Mouse (Mus musculus) stomach, postnatal 0 days (tissue): Measurements from ENCODE around the gene Slc2a10. TPM values are rescaled to one million over a fixed set of nuclear protein-coding genes. Genes with fewer than 3 reads are reported as not detected.

Source experiments
- ATAC-seq: fragments of 200-750 bp; cut with Nextera tagmentation; 2 replicates; pipeline ENCODE4 v1.8.0; 2017; ENCODE audit not compliant: low FRiP score, low TSS enrichment
- DNase-seq: peaks from one replicate; pipeline ENCODE4 v3.0.0-alpha.2; 2016; ENCODE audit warnings: low spot score
- H3K27ac ChIP-seq: fragments of 300-500 bp; sonication (generic); replicated peaks from 2 replicates; pipeline ENCODE4 v1.5.1; 2014; ENCODE audit warnings: mild to moderate bottlenecking, control low read depth
- H3K27me3 ChIP-seq: fragments of 300-500 bp; sonication (generic); 2 replicates; pipeline ENCODE4 v1.6.1; 2014; ENCODE audit warnings: low read length; ENCODE audit not compliant: control insufficient read depth, insufficient read depth
- H3K36me3 ChIP-seq: fragments of 300-500 bp; sonication (generic); 2 replicates; pipeline ENCODE4 v1.6.1; 2014; ENCODE audit warnings: low read length, mixed read lengths; ENCODE audit not compliant: control insufficient read depth, insufficient read depth
- H3K4me1 ChIP-seq: fragments of 300-500 bp; sonication (generic); replicated peaks from 2 replicates; pipeline ENCODE4 v1.6.1; 2014; ENCODE audit warnings: antibody characterized with exemption; ENCODE audit not compliant: control insufficient read depth, insufficient read depth
- H3K4me2 ChIP-seq: fragments of 300-500 bp; sonication (generic); replicated peaks from 2 replicates; pipeline ENCODE4 v1.6.1; 2014; ENCODE audit warnings: low read depth, mild to moderate bottlenecking, control low read depth, moderate library complexity
- H3K4me3 ChIP-seq: fragments of 300-500 bp; sonication (generic); 2 replicates; pipeline ENCODE4 v1.5.1; 2014; ENCODE audit warnings: low read depth, low read length, control low read depth
- H3K9ac ChIP-seq: fragments of 300-500 bp; sonication (generic); 2 replicates; pipeline ENCODE4 v1.6.1; 2014; ENCODE audit warnings: mild to moderate bottlenecking, low read length, control low read depth, mixed read lengths
- H3K9me3 ChIP-seq: fragments of 300-500 bp; sonication (generic); 2 replicates; pipeline ENCODE4 v1.6.1; 2016; ENCODE audit warnings: low read length; ENCODE audit not compliant: control insufficient read depth
- CTCF ChIP-seq: IDR thresholded peaks from 2 replicates; pipeline ENCODE4 v1.5.1; 2016; ENCODE audit warnings: antibody characterized with exemption, low read depth, mild to moderate bottlenecking, moderate library complexity
- EP300 ChIP-seq: optimal IDR thresholded peaks from 2 replicates; pipeline ENCODE3; 2016; ENCODE audit warnings: antibody characterized with exemption
- WGBS: fragments of 180-500 bp; shearing (Covaris S2); extraction: QIAGEN DNeasy Blood & Tissue Kit; methylation state at CpG from one replicate; pipeline ENCODE4 v1.1.7; 2014; 5-methylcytosine and 5-hydroxymethylcytosine counted together
- polyA plus RNA-seq: library from polyadenylated mRNA; unstranded; fragments of >200 nt; fragmentation: Nextera tagmentation; extraction: Ambion mirVana; gene quantifications from 2 replicates; pipeline ENCODE4 v1.2.1, GENCODE M21; 2015

Slc2a10 gene
- polyA plus RNA-seq, 1 experiment from 2014 or later, result 10.1 TPM

DNA sequence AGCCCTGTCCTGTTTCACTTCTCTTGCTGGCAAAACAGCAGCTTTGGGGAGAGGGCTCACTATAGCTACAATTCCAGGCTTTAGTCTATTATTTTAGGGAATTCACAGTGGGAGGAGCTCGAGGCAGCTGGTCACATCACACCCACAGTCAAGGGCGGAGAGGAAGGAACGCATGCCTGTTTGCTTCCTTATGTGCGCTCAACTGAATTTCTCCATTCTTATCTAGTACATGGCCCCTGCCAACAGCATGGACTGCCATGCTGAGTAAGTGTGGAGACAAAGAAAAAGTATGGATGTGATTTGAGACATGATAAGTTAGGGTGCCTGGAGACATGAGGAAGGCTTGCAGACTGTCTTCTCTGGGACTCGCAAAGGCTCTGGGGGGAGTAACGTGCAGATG is 19.4 kb upstream of the Slc2a10 start:
- 45% methylated on average over 6 of the region's 6 CpGs for WGBS
- TF ChIP-seq CTCF (no peak), EP300 (no peak)
- ATAC-seq, result no peak
- H3K4me2 ChIP-seq, result no peak overlapping the region
- peaks cover 2% of the 10 kb centered on the region; the same call in 1 of the 2 replicates for H3K36me3 ChIP-seq
- no peaks in the 10 kb centered on the region for H3K4me1 ChIP-seq
- H3K27me3 ChIP-seq, result no peaks in the 10 kb centered on the region
- no peak overlapping the region for H3K4me3 ChIP-seq
- no peaks in the 10 kb centered on the region for H3K9me3 ChIP-seq
- no peak overlapping the region for H3K27ac ChIP-seq
- no peak for DNase-seq
- no peak overlapping the region for H3K9ac ChIP-seq

GRCm38 (mm10) chr2:165485826-165486225 is 17.8 kb upstream of the Slc2a10 start:
- Histone ChIP-seq H3K9ac (no peak overlapping the region), H3K4me3 (no peak overlapping the region), H3K9me3 (no peaks in the 10 kb centered on the region), H3K27me3 (no peaks in the 10 kb centered on the region), H3K4me1 (no peaks in the 10 kb centered on the region), H3K27ac (no peak overlapping the region), H3K36me3 (peaks cover 7% of the 10 kb centered on the region; the same call in 1 of the 2 replicates), H3K4me2 (no peak overlapping the region)
- TF ChIP-seq CTCF (no peak), EP300 (no peak)
- DNase-seq (no peak), ATAC-seq (no peak)
- 48% methylated on average over 3 of the region's 3 CpGs for whole genome bisulfite sequencing

- ATAC-seq, result 0 out of 2 replicates have a peak, but pooled peaks have one; percentile 15
- no peaks in the 10 kb centered on the region for H3K9me3 ChIP-seq
- TF ChIP-seq EP300 (no peak), CTCF (no peak)
- H3K4me1 ChIP-seq, result no peaks in the 10 kb centered on the region
- H3K27ac ChIP-seq, result no peak overlapping the region
- DNase-seq, result no peak
- H3K27me3 ChIP-seq, result no peaks in the 10 kb centered on the region
- no peak overlapping the region for H3K9ac ChIP-seq
- no peak overlapping the region for H3K4me2 ChIP-seq
- peaks cover 7% of the 10 kb centered on the region; the same call in 1 of the 2 replicates for H3K36me3 ChIP-seq
- 78% methylated on average over 5 of the region's 5 CpGs for WGBS
- H3K4me3 ChIP-seq, result no peak overlapping the region
Observed at GRCm38 (mm10) chr2:165486401-165486800, 17.2 kb upstream of the Slc2a10 start.

- Histone ChIP-seq H3K27me3 (no peaks in the 10 kb centered on the region), H3K4me3 (no peak overlapping the region), H3K4me1 (no peaks in the 10 kb centered on the region), H3K9me3 (no peaks in the 10 kb centered on the region), H3K4me2 (no peak overlapping the region), H3K9ac (0 out of 2 replicates have a peak overlapping the region, but pooled peaks have one; percentile 1), H3K36me3 (peaks cover 7% of the 10 kb centered on the region; the same call in 1 of the 2 replicates), H3K27ac (no peak overlapping the region)
- DNase-seq, result peak; percentile 68
- WGBS, result 24% methylated on average over 8 of the region's 8 CpGs
- ATAC-seq, result peak; percentile 30
- TF ChIP-seq EP300 (no peak), CTCF (peak; percentile 94)
Observed at GRCm38 (mm10) chr2:165486881-165487535, 16.6 kb upstream of the Slc2a10 start.

DNA sequence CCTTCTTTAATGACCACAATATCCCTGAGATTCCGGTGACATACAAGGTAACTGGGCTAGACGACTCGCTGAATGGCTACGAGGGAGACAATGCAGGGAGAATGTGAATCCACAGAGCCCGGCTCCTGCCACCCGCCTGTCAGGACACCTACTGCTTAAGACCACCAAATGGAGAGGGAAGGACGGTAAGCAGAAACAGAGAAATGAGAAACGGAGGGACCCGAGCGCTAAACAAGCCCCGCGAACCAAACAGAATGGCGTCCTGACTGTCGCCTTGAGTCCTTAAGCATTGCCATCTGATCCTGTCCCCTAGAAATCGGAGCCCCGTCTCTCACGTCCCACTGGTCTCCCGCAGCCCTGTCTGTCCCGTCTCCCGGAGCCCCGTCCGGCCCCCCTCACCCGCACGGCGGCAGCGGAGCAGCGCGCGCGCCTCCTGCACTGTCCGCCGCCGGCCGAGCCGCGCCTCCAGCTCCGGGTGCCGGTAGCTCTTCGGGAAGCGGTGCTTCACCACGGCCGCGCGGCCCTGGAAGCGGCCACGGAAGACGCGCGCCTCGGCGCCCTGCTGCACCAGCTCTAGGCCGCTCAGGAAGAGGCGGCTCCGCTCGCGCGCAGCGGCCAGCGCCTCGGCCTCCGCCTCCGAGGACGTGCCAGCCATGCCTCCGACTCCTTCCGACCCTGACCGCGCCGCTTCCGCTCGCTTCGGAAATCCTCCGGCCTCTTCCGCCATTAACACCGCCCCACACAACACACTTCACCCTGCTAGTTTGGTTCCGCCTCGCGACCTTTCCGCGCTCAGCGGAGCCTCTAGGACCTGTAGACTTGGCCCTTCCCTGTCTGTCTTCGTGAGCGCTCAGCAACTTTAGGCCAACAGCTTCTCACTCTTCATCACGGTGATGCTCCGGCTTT is 10.7 kb upstream of the Slc2a10 start, which contains the start of gene Trp53rka:
TSS of gene Trp53rka (minus strand) at position 677 of the 906 bp plus-strand sequence.
- H3K27ac ChIP-seq, result peak within 1 kb of the TSS; percentile 83
- H3K4me3 ChIP-seq, result peak within 1 kb of the TSS; percentile 60
- H3K27me3 ChIP-seq, result no peaks in the 10 kb centered on the region
- no peaks in the 10 kb centered on the region for H3K9me3 ChIP-seq
- TF ChIP-seq EP300 (no peak), CTCF (no peak)
- peak; percentile 89 for ATAC-seq
- H3K4me1 ChIP-seq, result no peaks in the 10 kb centered on the region; the same call in 1 of the 2 replicates
- peak within 1 kb of the TSS; percentile 79 for H3K9ac ChIP-seq
- H3K4me2 ChIP-seq, result peak within 1 kb of the TSS; percentile 67
- H3K36me3 ChIP-seq, result peaks cover 7% of the 10 kb centered on the region; the same call in 1 of the 2 replicates
- DNase-seq, result peak; percentile 86
- under 1% methylated on average over 71 of the region's 84 CpGs for WGBS
